Mouse (Mus musculus) spleen, adult 12 weeks (tissue): ENCODE results near the gene Krt18.
"Not testable (repeated sequence)": the region's sequence is repeated elsewhere in the genome, so short reads cannot be mapped to it uniquely, and the experiment has no call there.

Experiments
- DNase-seq: peaks from one replicate; pipeline ENCODE4 v3.0.0; 2022; ENCODE audit warnings: low spot score

The Krt18 gene

GRCm38 (mm10) chr15:102070476-102071467, 42.8 kb downstream of the Krt18 start:
- DNase-seq: no peak

GRCm38 (mm10) chr15:102072963-102073558, 45.1 kb downstream of the Krt18 start:
- no peak for DNase-seq

GRCm38 (mm10) chr15:102073559-102074069, 45.6 kb downstream of the Krt18 start, which contains the start of gene Eif4b:
Eif4b (plus strand) TSS chr15:102073773.
- peak; percentile 97 for DNase-seq

GRCm38 (mm10) chr15:102074070-102074731, 46.2 kb downstream of the Krt18 start:
- DNase-seq: peak; percentile 37

GRCm38 (mm10) chr15:102074876-102075585, 47.1 kb downstream of the Krt18 start:
- no peak for DNase-seq

GRCm38 (mm10) chr15:102077111-102077677, 49.2 kb downstream of the Krt18 start:
- no peak for DNase-seq

GRCm38 (mm10) chr15:102079221-102079620, 51.2 kb downstream of the Krt18 start:
- DNase-seq: no peak

GRCm38 (mm10) chr15:102079924-102080323, 51.9 kb downstream of the Krt18 start:
- DNase-seq: not testable (repeated sequence)

- DNase-seq: no peak
Measured at GRCm38 (mm10) chr15:102080429-102080828, 52.4 kb downstream of the Krt18 start.
